Comparison of ENCODE assay signal across 8 mouse cellular contexts in the genomic region with DNA sequence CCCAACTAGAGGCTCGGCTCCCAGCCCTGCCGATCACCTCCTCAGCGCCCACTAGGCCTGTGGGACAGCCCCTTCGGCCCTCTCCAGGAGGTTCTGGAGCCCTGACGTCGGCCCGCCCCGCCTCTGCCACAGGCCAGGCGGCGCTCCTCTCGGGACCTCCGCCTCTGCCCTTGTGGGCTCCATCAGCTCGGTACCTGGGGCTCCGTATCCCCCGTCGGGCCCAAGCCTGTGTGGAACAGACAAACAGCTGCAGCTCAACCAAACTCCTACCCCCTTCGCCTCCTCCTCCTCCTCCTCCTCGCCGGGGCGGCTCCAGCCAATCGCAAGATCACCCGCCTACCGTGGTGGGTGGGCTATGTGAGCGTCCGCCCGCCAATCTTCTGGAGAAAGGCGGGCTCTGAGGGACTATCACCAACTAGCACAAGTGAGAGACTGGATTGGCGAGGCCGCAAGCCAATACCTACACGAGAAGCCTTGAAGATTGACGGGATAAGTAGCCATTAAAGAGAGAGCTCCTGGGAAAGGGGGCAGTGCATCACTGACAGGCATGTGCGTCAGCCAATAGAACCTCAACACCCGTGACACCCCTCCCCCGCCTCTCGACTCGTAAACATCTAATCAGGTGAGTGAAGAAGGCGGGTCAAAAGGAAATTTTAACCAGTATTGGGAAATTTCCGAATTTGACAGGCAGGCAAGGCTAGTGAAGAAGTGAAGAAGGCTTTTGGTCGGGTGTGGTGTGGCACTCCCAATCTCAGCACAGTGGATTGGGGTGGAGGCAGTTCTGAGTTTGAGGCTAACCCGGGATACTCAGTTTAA. TPM values are rescaled to one million over a fixed set of nuclear protein-coding genes. Genes with fewer than 3 reads are reported as not detected.
A peak's percentile ranks its signal among the peaks of the same experiment; 100 is the strongest.
DNase-seq lines count a peak whose midpoint lies in the region; ATAC-seq and TF ChIP-seq lines count a peak whose summit lies in the region.

A gene (minus strand): TSS at position 273 of the 816 bp plus-strand sequence.

- ATAC-seq in erythroid progenitor cell, adult 5-6 weeks (replicated peaks; ENCODE audit: low FRiP score, poor library complexity, severe bottlenecking), result peak; percentile 95
- ATAC-seq in heart, embryonic 12.5 days (ENCODE audit: insufficient number of reproducible peaks, low FRiP score), result peak; percentile 98
- peak; percentile 98 for ATAC-seq in kidney, postnatal 0 days (replicated peaks; ENCODE audit: low FRiP score, low read depth)
- peak; percentile 98 for ATAC-seq in liver, embryonic 11.5 days (replicated peaks; ENCODE audit: low FRiP score)
- ATAC-seq in stomach, embryonic 14.5 days (ENCODE audit: insufficient number of reproducible peaks, insufficient read depth, low FRiP score, low read depth), result peak; percentile 99

- H3K4me2 ChIP-seq in heart, embryonic 12.5 days, result peak within 1 kb of the TSS; percentile 82
- peak within 1 kb of the TSS; percentile 63 for H3K4me2 ChIP-seq in kidney, postnatal 0 days (ENCODE audit: low read length)
- peak within 1 kb of the TSS; percentile 87 for H3K4me2 ChIP-seq in liver, embryonic 11.5 days
- H3K4me2 ChIP-seq in stomach, embryonic 14.5 days (replicated peaks; ENCODE audit: low read depth, low read length), result peak within 1 kb of the TSS; percentile 61

- WGBS in heart, embryonic 12.5 days, result under 1% methylated on average over 40 of the region's 40 CpGs
- WGBS in kidney, postnatal 0 days, result 1% methylated on average over 40 of the region's 40 CpGs
- WGBS in liver, embryonic 11.5 days, result 1% methylated on average over 40 of the region's 40 CpGs
- 1% methylated on average over 40 of the region's 40 CpGs for WGBS in stomach, embryonic 14.5 days

- peak within 1 kb of the TSS; percentile 96 for H3K9ac ChIP-seq in heart, embryonic 12.5 days
- H3K9ac ChIP-seq in kidney, postnatal 0 days (ENCODE audit: low read depth, low read length), result peak within 1 kb of the TSS; percentile 94
- H3K9ac ChIP-seq in liver, embryonic 11.5 days (ENCODE audit: low read depth, low read length), result peak within 1 kb of the TSS; percentile 95
- H3K9ac ChIP-seq in stomach, embryonic 14.5 days (replicated peaks; ENCODE audit: low read depth, low read length), result peak within 1 kb of the TSS; percentile 89

- no peaks in the 10 kb centered on the region for H3K27me3 ChIP-seq in heart, embryonic 12.5 days (replicated peaks)
- H3K27me3 ChIP-seq in kidney, postnatal 0 days (ENCODE audit: insufficient read depth, low read length), result no peaks in the 10 kb centered on the region
- no peaks in the 10 kb centered on the region for H3K27me3 ChIP-seq in liver, embryonic 11.5 days (replicated peaks; ENCODE audit: control insufficient read depth, insufficient read depth, low read length)
- no peaks in the 10 kb centered on the region for H3K27me3 ChIP-seq in stomach, embryonic 14.5 days (ENCODE audit: control insufficient read depth, insufficient read depth, low read length)

- no peaks in the 10 kb centered on the region for H3K9me3 ChIP-seq in heart, embryonic 12.5 days (replicated peaks)
- no peaks in the 10 kb centered on the region for H3K9me3 ChIP-seq in kidney, postnatal 0 days (replicated peaks; ENCODE audit: low read length)
- H3K9me3 ChIP-seq in liver, embryonic 11.5 days (ENCODE audit: control insufficient read depth, low read length), result no peaks in the 10 kb centered on the region
- no peaks in the 10 kb centered on the region for H3K9me3 ChIP-seq in stomach, embryonic 14.5 days (ENCODE audit: control insufficient read depth, low read depth, low read length)

- DNase-seq in CD4-positive helper T cell, adult 2 months (ENCODE audit: low read depth, low spot score), result peak; percentile 99
- peak; percentile 99 for DNase-seq in brain, embryonic 18.5 days (ENCODE audit: low read depth, low spot score)
- DNase-seq in kidney, postnatal 0 days (ENCODE audit: low spot score), result peak; percentile 100
- DNase-seq in liver, embryonic 11.5 days (ENCODE audit: low spot score), result peak; percentile 95
- peak; percentile 99 for DNase-seq in naive thymus-derived CD4-positive, alpha-beta T cell, adult 2 months (ENCODE audit: low read depth)

- peaks cover 35% of the 10 kb centered on the region for H3K36me3 ChIP-seq in heart, embryonic 12.5 days
- peaks cover 18% of the 10 kb centered on the region for H3K36me3 ChIP-seq in kidney, postnatal 0 days (ENCODE audit: insufficient read depth, low read length)
- peaks cover 26% of the 10 kb centered on the region for H3K36me3 ChIP-seq in liver, embryonic 11.5 days (ENCODE audit: control insufficient read depth, insufficient read depth, low read length)
- H3K36me3 ChIP-seq in stomach, embryonic 14.5 days (ENCODE audit: control insufficient read depth, insufficient read depth, low read length), result peaks cover 27% of the 10 kb centered on the region

- peak; percentile 25 for TF ChIP-seq CTCF in kidney, postnatal 0 days (IDR thresholded peaks at IDR 0.05; ENCODE audit: low read depth)

- peak within 1 kb of the TSS; percentile 93 for H3K4me3 ChIP-seq in heart, embryonic 12.5 days
- H3K4me3 ChIP-seq in kidney, postnatal 0 days (replicated peaks; ENCODE audit: low read depth, low read length), result peak within 1 kb of the TSS; percentile 90
- peak within 1 kb of the TSS; percentile 87 for H3K4me3 ChIP-seq in liver, embryonic 11.5 days (ENCODE audit: low read depth, low read length)
- peak within 1 kb of the TSS; percentile 86 for H3K4me3 ChIP-seq in stomach, embryonic 14.5 days (ENCODE audit: low read depth, low read length)

- peaks cover 21% of the 10 kb centered on the region for H3K4me1 ChIP-seq in heart, embryonic 12.5 days (replicated peaks)
- peaks cover 10% of the 10 kb centered on the region; the same call in 1 of the 2 replicates for H3K4me1 ChIP-seq in kidney, postnatal 0 days (replicated peaks; ENCODE audit: insufficient read depth, low read length)
- H3K4me1 ChIP-seq in liver, embryonic 11.5 days (replicated peaks; ENCODE audit: control insufficient read depth, insufficient read depth, low read length), result peaks cover 16% of the 10 kb centered on the region
- H3K4me1 ChIP-seq in stomach, embryonic 14.5 days (ENCODE audit: control insufficient read depth, insufficient read depth, low read length), result peaks cover 3% of the 10 kb centered on the region; the same call in 1 of the 2 replicates

- H3K27ac ChIP-seq in heart, embryonic 12.5 days (ENCODE audit: poor library complexity, severe bottlenecking), result peak within 1 kb of the TSS; percentile 98
- peak within 1 kb of the TSS; percentile 98 for H3K27ac ChIP-seq in kidney, postnatal 0 days
- H3K27ac ChIP-seq in liver, embryonic 11.5 days (ENCODE audit: low read depth, low read length), result peak within 1 kb of the TSS; percentile 96
- peak within 1 kb of the TSS; percentile 99 for H3K27ac ChIP-seq in stomach, embryonic 14.5 days (ENCODE audit: low read length)

RNA-seq across cellular contexts. Expression of the gene that starts here (rescaled TPM):
- 30.6 and 54.1 TPM in 2 replicates for total RNA-seq in erythroid progenitor cell, adult 5-6 weeks (2015; ENCODE audit: low replicate concordance)
- 37.7 and 46.8 TPM in 2 replicates for total RNA-seq in erythroid progenitor cell, adult 5-6 weeks (2017; ENCODE audit: low replicate concordance)
- polyA plus RNA-seq in heart, embryonic 12.5 days (2016; fragmentation: Nextera tagmentation; extraction: Ambion mirVana), result 71.3 and 72.9 TPM in 2 replicates
- polyA plus RNA-seq in kidney, postnatal 0 days (2015; fragmentation: Nextera tagmentation; extraction: Ambion mirVana), result 57.9 and 61.7 TPM in 2 replicates
- 46.9 and 47.1 TPM in 2 replicates for polyA plus RNA-seq in liver, embryonic 11.5 days (2014; fragmentation: Nextera tagmentation; extraction: Ambion mirVana)
- 65.9 and 70.7 TPM in 2 replicates for polyA plus RNA-seq in stomach, embryonic 14.5 days (2014; fragmentation: Nextera tagmentation; extraction: Ambion mirVana)

Comparison
In these comparisons a context has a peak if more than half of its experiments do, and no peak if none do; other contexts are left out.
1. Peak in every context shown above with its lines: DNase-seq, ATAC-seq, H3K4me3 ChIP-seq and H3K27ac ChIP-seq.